ENCODE assay signal across 8 mouse cellular contexts in the genomic region with DNA sequence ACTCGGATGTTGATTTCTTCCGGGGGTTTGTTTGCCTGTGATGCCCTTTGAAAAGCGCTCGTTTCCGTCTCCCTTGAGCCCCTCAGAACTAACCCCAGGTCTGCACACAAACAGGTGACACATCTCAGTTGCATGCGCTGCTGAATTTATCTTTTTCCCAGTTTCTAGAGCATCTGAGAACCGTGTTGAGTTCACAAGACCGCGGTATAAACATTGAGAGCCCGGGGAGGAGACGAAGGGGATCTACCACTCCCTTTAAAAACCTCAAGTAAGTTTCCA. TPM values are rescaled to one million over a fixed set of nuclear protein-coding genes. Genes with fewer than 3 reads are reported as not detected.
DNase-seq lines count a peak whose midpoint lies in the region; ATAC-seq lines count a peak whose summit lies in the region.

No protein-coding gene starts in this region.

- peak overlapping the region; percentile 59 for H3K4me2 ChIP-seq in lung, embryonic 15.5 days
- peak overlapping the region; percentile 66 for H3K4me2 ChIP-seq in embryonic facial prominence, embryonic 13.5 days
- peak overlapping the region; percentile 61 for H3K4me2 ChIP-seq in intestine, embryonic 15.5 days (replicated peaks)
- peak overlapping the region; percentile 72 for H3K4me2 ChIP-seq in neural tube, embryonic 12.5 days (replicated peaks)

- H3K27me3 ChIP-seq in lung, embryonic 15.5 days: no peaks in the 10 kb centered on the region
- H3K27me3 ChIP-seq in embryonic facial prominence, embryonic 13.5 days: 0 out of 2 replicates have a peak, but pooled peaks cover 3% of the 10 kb centered on the region
- no peaks in the 10 kb centered on the region for H3K27me3 ChIP-seq in intestine, embryonic 15.5 days (replicated peaks)
- H3K27me3 ChIP-seq in neural tube, embryonic 12.5 days (replicated peaks): no peaks in the 10 kb centered on the region

- peaks cover 8% of the 10 kb centered on the region for H3K4me1 ChIP-seq in lung, embryonic 15.5 days
- H3K4me1 ChIP-seq in embryonic facial prominence, embryonic 13.5 days: peaks cover 6% of the 10 kb centered on the region
- H3K4me1 ChIP-seq in intestine, embryonic 15.5 days (replicated peaks): no peaks in the 10 kb centered on the region
- H3K4me1 ChIP-seq in neural tube, embryonic 12.5 days: peaks cover 5% of the 10 kb centered on the region

- peak overlapping the region; percentile 84 for H3K9ac ChIP-seq in lung, embryonic 15.5 days
- H3K9ac ChIP-seq in embryonic facial prominence, embryonic 13.5 days: peak overlapping the region; percentile 97
- peak overlapping the region; percentile 90 for H3K9ac ChIP-seq in intestine, embryonic 15.5 days
- peak overlapping the region; percentile 95 for H3K9ac ChIP-seq in neural tube, embryonic 12.5 days

- peaks cover 21% of the 10 kb centered on the region for H3K36me3 ChIP-seq in lung, embryonic 15.5 days
- H3K36me3 ChIP-seq in embryonic facial prominence, embryonic 13.5 days: peaks cover 27% of the 10 kb centered on the region
- H3K36me3 ChIP-seq in intestine, embryonic 15.5 days: no peaks in the 10 kb centered on the region
- peaks cover 24% of the 10 kb centered on the region for H3K36me3 ChIP-seq in neural tube, embryonic 12.5 days

- DNase-seq in lung, postnatal 10 days: no peak
- no peak for DNase-seq in cerebellum, postnatal 4 days (ENCODE audit: low spot score in 2 of 2)
- DNase-seq in adrenal gland, postnatal 25 days: no peak
- DNase-seq in c-Kit-positive CD71-positive TER-119-positive erythroid progenitor cells, embryonic 14.5 days (ENCODE audit: low spot score): no peak

- no peaks in the 10 kb centered on the region for H3K9me3 ChIP-seq in lung, embryonic 15.5 days
- H3K9me3 ChIP-seq in embryonic facial prominence, embryonic 13.5 days: no peaks in the 10 kb centered on the region
- no peaks in the 10 kb centered on the region for H3K9me3 ChIP-seq in intestine, embryonic 15.5 days
- no peaks in the 10 kb centered on the region for H3K9me3 ChIP-seq in neural tube, embryonic 12.5 days

- WGBS in lung, embryonic 15.5 days: under 1% methylated on average over 11 of the region's 11 CpGs
- 2% methylated on average over 11 of the region's 11 CpGs for WGBS in embryonic facial prominence, embryonic 13.5 days
- WGBS in intestine, embryonic 15.5 days: under 1% methylated on average over 11 of the region's 11 CpGs
- WGBS in neural tube, embryonic 12.5 days: 1% methylated on average over 11 of the region's 11 CpGs

- no peak for ATAC-seq in lung, embryonic 15.5 days (ENCODE audit: borderline replicate concordance, extremely low read depth, low FRiP score, low TSS enrichment)
- ATAC-seq in embryonic facial prominence, embryonic 13.5 days (ENCODE audit: insufficient number of reproducible peaks, insufficient read depth, low FRiP score, low TSS enrichment, low read depth): no peak
- ATAC-seq in intestine, embryonic 15.5 days: no peak
- no peak for ATAC-seq in neural tube, embryonic 12.5 days (ENCODE audit: low FRiP score, low read depth)

- H3K4me3 ChIP-seq in lung, embryonic 15.5 days: peak overlapping the region; percentile 92
- peak overlapping the region; percentile 94 for H3K4me3 ChIP-seq in embryonic facial prominence, embryonic 13.5 days
- H3K4me3 ChIP-seq in intestine, embryonic 15.5 days (replicated peaks): peak overlapping the region; percentile 94
- H3K4me3 ChIP-seq in neural tube, embryonic 12.5 days: peak overlapping the region; percentile 94

- peak overlapping the region; percentile 74 for H3K27ac ChIP-seq in lung, embryonic 15.5 days
- H3K27ac ChIP-seq in embryonic facial prominence, embryonic 13.5 days: peak overlapping the region; percentile 75; the same call in 1 of the 2 replicates
- H3K27ac ChIP-seq in intestine, embryonic 15.5 days: peak overlapping the region; percentile 70
- 0 out of 2 replicates have a peak overlapping the region, but pooled peaks have one; percentile 37 for H3K27ac ChIP-seq in neural tube, embryonic 12.5 days

RNA-seq across cellular contexts. Expression of a gene that starts 0.5 kb away (rescaled TPM):
- polyA plus RNA-seq in lung, embryonic 15.5 days (2015; fragmentation: Nextera tagmentation; extraction: Ambion mirVana): 29.2 and 35.4 TPM in 2 replicates
- polyA plus RNA-seq in embryonic facial prominence, embryonic 13.5 days (2015; fragmentation: Nextera tagmentation; extraction: Ambion mirVana): 30.0 and 39.3 TPM in 2 replicates
- 27.0 and 34.8 TPM in 2 replicates for polyA plus RNA-seq in intestine, embryonic 15.5 days (2015; fragmentation: Nextera tagmentation; extraction: Ambion mirVana)
- 30.4 and 38.1 TPM in 2 replicates for polyA plus RNA-seq in neural tube, embryonic 12.5 days (2016; fragmentation: Nextera tagmentation; extraction: Ambion mirVana)
- 93.9 and 154 TPM in 2 replicates for total RNA-seq in adrenal gland, postnatal 25 days (2021)
